Mouse (Mus musculus) v-Abl transformed pro-B cells (cell line): ENCODE measurements around the gene Sez6l2.
"Not testable (repeated sequence)": the region's sequence is repeated elsewhere in the genome, so short reads cannot be mapped to it uniquely, and the experiment has no call there.

ENCODE experiments used
- in situ Hi-C, 2 experiments: fragments of 400-800 bp; cut with MboI; formaldehyde crosslinking; loops; one replicate each; pipeline ENCODE4 v1.15.1; 2025; ENCODE audit not compliant: unreplicated experiment in 2 of 2

Gene Sez6l2

GRCm38 (mm10) chr7:126949793-126950646 is at the start of gene Sez6l2:
Gene Sez6l2 (plus strand): TSS chr7:126950563.
- in situ Hi-C loops = loop anchor here (10.0 to 25.0 kb wide), 3 partner anchors 55 to 125 kb away; partner anchors contain the start of genes 4930451I11Rik (in 1 of the 2) and Doc2a (in 1 of the 2)

GRCm38 (mm10) chr7:126905590-126905989 is 44.8 kb upstream of the Sez6l2 start:
- in situ Hi-C loops = no loop called here

DNA sequence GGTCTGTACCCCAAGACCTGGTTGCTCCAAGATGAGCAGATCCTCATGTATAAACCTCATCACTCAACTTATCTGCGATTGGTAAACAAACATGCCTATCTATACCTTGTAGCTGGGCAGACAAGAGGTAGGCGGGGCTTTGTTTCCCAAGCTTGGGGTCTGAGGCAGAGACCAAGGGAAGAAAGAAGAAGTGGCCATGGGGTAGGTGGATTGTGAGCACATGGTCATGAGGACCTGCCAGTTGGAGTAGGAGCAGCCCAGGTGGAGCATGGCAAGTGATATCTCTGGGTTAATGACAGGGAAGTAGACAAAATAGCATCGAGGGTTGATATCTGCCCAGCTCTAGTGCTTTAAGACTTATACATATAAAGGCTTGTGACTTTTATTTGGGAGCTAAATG is 35.5 kb upstream of the Sez6l2 start:
- in situ Hi-C loops = no loop called here

DNA sequence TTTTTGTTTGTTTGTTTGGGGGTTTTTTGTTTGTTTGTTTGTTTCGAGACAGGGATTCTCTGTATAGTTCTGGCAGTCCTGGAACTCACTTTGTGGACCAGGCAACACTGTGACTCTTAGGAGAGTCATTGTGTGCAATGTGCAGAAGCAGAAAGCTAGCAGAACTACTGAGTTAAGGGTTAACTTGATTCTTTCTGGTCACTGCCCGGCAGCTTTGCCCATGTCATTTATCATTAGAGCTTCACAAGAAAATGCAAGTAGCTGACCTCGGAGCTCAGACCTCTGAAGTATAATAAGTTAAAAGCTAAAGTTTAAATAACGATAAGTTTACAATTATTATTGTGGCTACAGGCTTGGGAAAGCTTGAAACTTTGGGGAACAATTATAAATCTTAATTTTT is 32.0 kb upstream of the Sez6l2 start:
- in situ Hi-C loops = not testable (repeated sequence)

- in situ Hi-C loops = no loop called here
Measured at GRCm38 (mm10) chr7:126919973-126920372, 30.4 kb upstream of the Sez6l2 start.

DNA sequence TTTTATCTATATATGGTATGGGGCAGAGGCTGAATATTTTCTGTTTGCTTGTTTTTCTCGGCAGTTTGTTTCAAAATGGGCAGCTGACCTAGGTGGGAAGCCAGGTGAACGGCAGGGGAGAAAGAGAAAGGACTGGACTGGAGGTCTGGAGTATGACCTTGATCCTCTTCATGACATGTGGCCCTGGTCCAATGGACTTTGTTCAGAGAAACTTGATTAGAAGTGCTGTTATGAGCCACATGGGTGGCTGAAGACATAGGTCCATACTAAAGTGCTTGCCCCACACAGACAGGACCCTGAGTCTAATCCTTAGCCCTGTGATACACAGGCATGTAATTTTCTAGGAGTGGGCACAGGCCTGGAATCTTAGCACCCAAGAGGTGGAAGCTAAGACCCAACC is 28.8 kb upstream of the Sez6l2 start:
- in situ Hi-C loops = no loop called here

GRCm38 (mm10) chr7:126922624-126923060 is 27.7 kb upstream of the Sez6l2 start, which contains the start of gene Tmem219:
Gene Tmem219 (minus strand): TSS chr7:126922917.
- in situ Hi-C loops = no loop called here

DNA sequence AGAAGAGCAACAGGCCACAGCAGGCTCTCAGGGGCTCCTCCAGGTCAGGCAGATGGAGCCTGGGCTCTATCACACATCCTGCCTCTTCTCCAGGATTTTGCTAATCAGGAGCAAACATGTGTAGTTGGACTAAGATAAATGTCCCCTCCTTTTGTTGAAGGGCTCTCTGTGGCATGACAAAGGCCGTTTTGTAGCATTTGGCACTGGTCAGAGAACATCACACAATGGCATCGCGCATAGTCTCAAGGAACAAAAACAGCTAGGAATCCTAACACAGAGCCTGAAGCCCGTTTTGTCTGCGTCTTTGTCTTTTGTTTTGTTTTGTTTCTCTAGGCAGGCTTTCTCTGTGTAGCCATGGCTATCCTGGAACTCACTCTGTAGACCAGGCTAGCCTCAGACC is 26.4 kb upstream of the Sez6l2 start:
- in situ Hi-C loops = no loop called here

DNA sequence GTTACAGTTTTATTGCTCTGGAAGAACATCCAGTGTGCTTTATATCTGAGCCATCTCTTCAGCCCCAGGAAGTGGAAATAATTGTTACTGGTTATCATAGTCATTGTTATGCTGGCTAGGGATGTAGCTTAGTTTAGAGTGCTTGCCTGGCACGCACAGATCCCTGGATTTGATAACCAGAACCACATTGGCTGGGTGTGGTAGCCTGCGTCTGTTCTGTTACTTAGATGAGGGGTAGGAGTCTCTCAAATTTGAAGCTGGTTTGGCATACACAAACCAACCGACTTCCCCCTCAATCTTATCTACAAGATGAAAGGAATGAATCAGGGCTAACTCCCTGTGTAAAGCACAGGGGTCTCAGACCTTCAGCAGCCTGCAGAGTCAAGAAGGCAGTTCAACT is 24.1 kb upstream of the Sez6l2 start:
- in situ Hi-C loops = no loop called here

DNA sequence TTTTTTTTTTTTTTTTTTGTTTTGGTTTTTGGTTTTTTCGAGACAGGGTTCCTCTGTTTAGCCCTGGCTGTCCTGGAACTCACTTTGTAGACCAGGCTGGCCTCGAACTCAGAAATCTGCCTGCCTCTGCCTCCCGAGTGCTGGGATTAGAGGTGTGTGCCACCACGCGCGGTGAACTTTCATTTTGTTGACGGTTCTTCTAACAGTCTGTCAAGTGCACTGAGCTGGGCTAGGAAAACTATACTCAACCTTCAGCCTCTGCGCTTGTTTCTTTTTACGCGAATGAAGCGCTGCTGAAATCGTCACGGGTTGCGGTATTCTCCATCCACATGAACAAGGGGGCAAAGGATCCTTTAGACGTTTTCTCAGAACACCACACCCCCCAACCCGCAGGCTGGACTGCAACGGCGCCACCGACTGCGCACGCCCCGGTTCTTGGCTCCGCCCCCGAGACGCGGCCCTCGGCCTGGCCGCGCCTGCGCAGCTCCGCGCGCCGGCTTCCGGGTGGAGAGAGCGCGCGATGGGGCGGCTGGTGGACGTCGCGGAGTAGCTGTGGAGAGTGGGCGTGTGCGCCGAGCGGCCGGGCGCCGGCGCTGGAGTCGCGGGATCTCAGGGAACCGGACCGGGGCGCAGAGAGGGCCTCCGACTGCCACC is 21.9 kb upstream of the Sez6l2 start, which contains the start of gene Kctd13:
Kctd13 (plus strand) TSS at position 496 of the 654 bp plus-strand sequence.
- in situ Hi-C loops = no loop called here

DNA sequence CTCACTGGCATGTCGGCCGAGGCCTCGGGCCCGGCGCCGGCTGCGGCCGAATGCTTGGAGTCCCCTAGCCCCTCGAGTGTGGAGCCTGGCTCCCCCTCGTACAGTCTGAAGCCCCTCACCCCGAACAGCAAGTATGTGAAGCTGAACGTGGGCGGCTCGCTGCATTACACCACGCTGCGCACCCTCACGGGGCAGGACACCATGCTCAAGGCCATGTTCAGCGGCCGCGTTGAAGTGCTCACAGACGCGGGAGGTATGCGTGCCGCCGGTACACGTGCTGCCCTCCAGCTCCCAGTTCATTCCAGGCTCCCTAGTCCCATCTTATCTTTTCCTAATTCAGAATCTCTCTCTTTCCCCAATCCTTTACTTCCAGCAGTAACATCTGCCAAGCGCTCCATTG is 21.3 kb upstream of the Sez6l2 start:
- in situ Hi-C loops = no loop called here

GRCm38 (mm10) chr7:126932652-126933051 is 17.7 kb upstream of the Sez6l2 start:
- in situ Hi-C loops = no loop called here

DNA sequence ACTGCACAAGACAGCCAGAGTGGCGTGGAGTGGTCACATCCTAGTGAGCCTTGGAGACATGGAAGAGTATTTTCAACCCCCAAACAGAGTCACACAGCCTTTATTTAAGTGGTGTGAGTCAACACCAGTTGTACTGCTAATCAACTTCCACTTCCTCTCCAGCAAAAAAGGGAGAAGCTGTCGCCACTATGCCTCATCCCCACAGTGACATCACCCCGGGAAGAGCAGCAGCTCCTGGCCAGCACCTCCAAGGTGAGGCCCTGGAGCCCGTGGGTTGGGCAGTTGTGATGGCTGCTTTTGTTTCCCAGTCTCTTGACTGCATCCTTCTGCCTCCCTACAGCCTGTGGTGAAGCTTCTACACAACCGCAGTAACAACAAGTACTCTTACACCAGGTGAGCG is 9.2 kb upstream of the Sez6l2 start:
- in situ Hi-C loops = loop anchor here in 1 of 2 experiments (10.0 kb wide), 1 partner anchor 116 kb away; no protein-coding TSS in a partner anchor

- in situ Hi-C loops = loop anchor here in 1 of 2 experiments (10.0 kb wide), 1 partner anchor 117 kb away; no protein-coding TSS in a partner anchor
Measured at GRCm38 (mm10) chr7:126941801-126942200, 8.6 kb upstream of the Sez6l2 start.

- in situ Hi-C loops = loop anchor here in 1 of 2 experiments (10.0 kb wide), 1 partner anchor 122 kb away; no protein-coding TSS in a partner anchor
Measured at GRCm38 (mm10) chr7:126946530-126946929, 3.8 kb upstream of the Sez6l2 start.

DNA sequence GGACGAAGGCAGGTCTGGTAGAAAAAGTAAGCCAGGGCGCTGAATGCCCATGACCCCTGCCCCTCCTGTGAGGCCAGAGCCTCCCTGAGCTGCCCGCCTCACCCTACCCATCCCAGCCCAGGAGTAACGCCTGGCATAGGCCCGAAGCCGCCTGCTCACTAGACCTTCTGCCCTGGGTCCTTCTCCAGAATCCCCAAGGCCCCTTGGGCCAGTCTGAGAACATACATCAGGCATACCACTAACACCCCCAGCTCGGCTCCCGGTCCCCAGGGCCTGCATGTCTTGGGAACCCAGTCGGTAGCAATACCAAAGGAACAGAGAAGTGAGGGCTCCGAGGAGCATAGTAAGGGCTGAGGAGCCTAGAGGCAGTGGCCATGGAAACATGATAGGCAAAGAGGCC is 1.7 kb upstream of the Sez6l2 start:
- in situ Hi-C loops = loop anchor here in 1 of 2 experiments (10.0 kb wide), 1 partner anchor 124 kb away; no protein-coding TSS in a partner anchor

DNA sequence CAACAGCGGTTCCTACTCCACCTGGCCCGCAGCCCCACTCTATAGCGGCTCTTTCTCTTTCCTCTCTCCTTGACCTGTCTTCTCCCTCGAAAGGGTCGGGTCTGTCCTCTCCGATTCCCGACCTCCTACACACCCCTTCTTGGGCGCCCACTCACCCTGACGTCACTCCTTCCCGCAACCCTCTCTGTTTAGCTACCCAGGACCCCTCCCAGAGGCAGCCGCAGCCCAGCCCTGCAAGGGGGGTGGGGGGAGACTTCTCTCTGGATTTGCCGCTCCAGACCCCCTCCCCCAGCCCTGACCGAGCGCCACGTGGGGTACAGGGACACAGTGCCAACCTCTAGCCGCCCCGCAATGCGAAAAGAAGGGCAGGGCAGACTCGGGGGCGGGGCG is 965 bp upstream of the Sez6l2 start, which contains the start of gene Asphd1:
Asphd1 (minus strand) TSS at position 180 of the 390 bp plus-strand sequence.
- in situ Hi-C loops = loop anchor here in 1 of 2 experiments (10.0 kb wide), 1 partner anchor 125 kb away; no protein-coding TSS in a partner anchor

- in situ Hi-C loops = loop anchor here (10.0 to 25.0 kb wide), 2 partner anchors 54 to 114 kb away; partner anchors contain the start of genes 4930451I11Rik (in 1 of the 2) and Doc2a (in 1 of the 2)
Measured at GRCm38 (mm10) chr7:126950647-126951615, 568 bp downstream of the Sez6l2 start.

DNA sequence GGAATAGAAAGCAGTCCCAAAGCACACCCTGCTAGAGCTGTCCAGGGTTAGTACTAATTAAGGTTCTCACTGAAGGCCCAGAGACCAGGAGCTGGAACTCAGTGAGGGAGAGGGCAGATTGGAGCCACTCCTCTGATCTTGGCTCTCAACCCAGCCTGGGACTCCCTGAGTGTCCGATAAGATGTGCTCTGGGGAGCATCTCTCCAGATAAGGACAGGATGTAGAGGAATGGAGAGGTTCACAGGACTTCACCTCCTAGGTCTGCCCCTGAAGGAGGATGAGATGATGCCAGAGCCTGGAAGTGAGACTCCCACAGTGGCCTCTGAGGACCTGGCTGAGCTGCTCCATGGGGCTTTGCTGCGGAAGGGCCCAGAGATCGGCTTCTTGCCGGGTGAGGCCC is 1.4 kb downstream of the Sez6l2 start:
- in situ Hi-C loops = loop anchor here (10.0 to 25.0 kb wide), 2 partner anchors 53 to 114 kb away; partner anchors contain the start of genes 4930451I11Rik (in 1 of the 2) and Doc2a (in 1 of the 2)
